Mouse (Mus musculus) ES-E14 (cell line): ENCODE measurements around the gene Lactb. TPM values are rescaled to one million over a fixed set of nuclear protein-coding genes. Genes with fewer than 3 reads are reported as not detected.

Source experiments
- DNase-seq: peaks from one replicate; pipeline ENCODE4 v3.0.0-alpha.2; 2013; ENCODE audit warnings: low read depth, low spot score
- H3K27ac ChIP-seq: 2 replicates; pipeline ENCODE4 v1.5.1; 2012; ENCODE audit warnings: low read depth, mild to moderate bottlenecking, low read length, moderate library complexity, mixed read lengths; ENCODE audit not compliant: poor library complexity, insufficient read depth, severe bottlenecking
- H3K36me3 ChIP-seq: 2 replicates; pipeline ENCODE4 v1.6.1; 2012; ENCODE audit warnings: mild to moderate bottlenecking, low read length, moderate library complexity, mixed read lengths; ENCODE audit not compliant: control insufficient read depth, poor library complexity, insufficient read depth, severe bottlenecking
- H3K4me1 ChIP-seq, 2 experiments: fragments of 150-350 bp in 1 of 2; sonication (generic) in 1 of 2; 2 replicates each; pipeline ENCODE4 v1.6.1; 2012; ENCODE audit warnings: low read length in 2 of 2, mild to moderate bottlenecking in 1 of 2, mixed read lengths in 1 of 2; ENCODE audit not compliant: control insufficient read depth in 2 of 2, insufficient read depth in 2 of 2, poor library complexity in 1 of 2
- H3K4me3 ChIP-seq, 2 experiments: fragments of 150-350 bp in 1 of 2; sonication (generic) in 1 of 2; 2 replicates each; pipeline ENCODE4 v1.5.1; 2012; ENCODE audit warnings: low read length in 2 of 2, low read depth in 1 of 2, mild to moderate bottlenecking in 1 of 2, mixed read lengths in 1 of 2; ENCODE audit not compliant: insufficient read depth in 1 of 2, poor library complexity in 1 of 2, severe bottlenecking in 1 of 2
- H3K9ac ChIP-seq: 2 replicates; pipeline ENCODE4 v1.6.1; 2012; ENCODE audit warnings: low read depth, mild to moderate bottlenecking, low read length, mixed read lengths; ENCODE audit not compliant: poor library complexity, insufficient read depth, severe bottlenecking
- H3K9me3 ChIP-seq: fragments of 150-350 bp; sonication (generic); 2 replicates; pipeline ENCODE4 v1.6.1; 2012; ENCODE audit warnings: low read depth, mild to moderate bottlenecking, low read length; ENCODE audit not compliant: control insufficient read depth, insufficient read depth
- CHD2 ChIP-seq: IDR thresholded peaks from 2 replicates; pipeline ENCODE4 v1.6.1; 2014; ENCODE audit warnings: mild to moderate bottlenecking, low read depth, low read length, inconsistent platforms
- HCFC1 ChIP-seq: IDR thresholded peaks from 2 replicates; pipeline ENCODE4 v1.6.1; 2012; ENCODE audit warnings: low read length, inconsistent platforms, borderline replicate concordance; ENCODE audit not compliant: insufficient read depth
- MAFK ChIP-seq: IDR thresholded peaks from 2 replicates; pipeline ENCODE4 v1.6.1; 2014; ENCODE audit warnings: mild to moderate bottlenecking, low read depth, low read length, inconsistent platforms; ENCODE audit not compliant: insufficient read depth
- ZC3H11A ChIP-seq: IDR thresholded peaks from 2 replicates; pipeline ENCODE4 v1.6.1; 2012; ENCODE audit warnings: low read depth, mild to moderate bottlenecking, inconsistent platforms, low read length, borderline replicate concordance
- ZNF384 ChIP-seq: IDR thresholded peaks from 2 replicates; pipeline ENCODE4 v1.6.1; 2012; ENCODE audit warnings: low read depth, low read length, inconsistent platforms
- in situ Hi-C, 2 experiments: fragments of 600-800 bp; cut with MboI; formaldehyde crosslinking; loops; one replicate each; pipeline ENCODE4 v1.15.1; 2025; ENCODE audit warnings: low sequenced_read_pairs in 2 of 2, inconsistent platforms in 1 of 2; ENCODE audit not compliant: unreplicated experiment in 2 of 2
- total RNA-seq: library from RNA; depleted of rRNA; stranded (reverse); fragments of 300-350 nt; gene quantifications from 2 replicates; pipeline ENCODE4 v1.2.3, GENCODE M21; 2012

Gene Lactb
- total RNA-seq, 1 experiment, result 10.0 TPM

- no peaks in the 10 kb centered on the region for H3K9me3 ChIP-seq
- TF ChIP-seq ZC3H11A, result no peak
- no peak for TF ChIP-seq ZNF384
- TF ChIP-seq CHD2, result no peak
- no peak for TF ChIP-seq HCFC1
- TF ChIP-seq MAFK, result no peak
- no peak overlapping the region for H3K27ac ChIP-seq
- DNase-seq, result no peak
- peak overlapping the region; percentile 77 for H3K9ac ChIP-seq
- H3K4me1 ChIP-seq, result 0 out of 4 replicates have a peak, but pooled peaks cover 0 to 2% of the 10 kb centered on the region in 2 experiments
- no peaks in the 10 kb centered on the region for H3K36me3 ChIP-seq
- in situ Hi-C loops, result no loop called here
- peak overlapping the region; percentile 93 to 98 for H3K4me3 ChIP-seq
Observed at GRCm38 (mm10) chr9:66918672-66919330, 56.5 kb downstream of the Lactb start.

- in situ Hi-C loops, result no loop called here
- Histone ChIP-seq H3K9me3 (no peaks in the 10 kb centered on the region), H3K36me3 (no peaks in the 10 kb centered on the region), H3K9ac (no peak overlapping the region), H3K4me1 (0 out of 4 replicates have a peak, but pooled peaks cover 0 to 2% of the 10 kb centered on the region in 2 experiments), H3K27ac (no peak overlapping the region), H3K4me3 (no peak overlapping the region)
- no peak for TF ChIP-seq MAFK
- TF ChIP-seq ZNF384, result no peak
- no peak for TF ChIP-seq CHD2
- no peak for TF ChIP-seq ZC3H11A
- TF ChIP-seq HCFC1, result no peak
- no peak for DNase-seq
Observed at GRCm38 (mm10) chr9:66917892-66918255, 57.4 kb downstream of the Lactb start.

DNA sequence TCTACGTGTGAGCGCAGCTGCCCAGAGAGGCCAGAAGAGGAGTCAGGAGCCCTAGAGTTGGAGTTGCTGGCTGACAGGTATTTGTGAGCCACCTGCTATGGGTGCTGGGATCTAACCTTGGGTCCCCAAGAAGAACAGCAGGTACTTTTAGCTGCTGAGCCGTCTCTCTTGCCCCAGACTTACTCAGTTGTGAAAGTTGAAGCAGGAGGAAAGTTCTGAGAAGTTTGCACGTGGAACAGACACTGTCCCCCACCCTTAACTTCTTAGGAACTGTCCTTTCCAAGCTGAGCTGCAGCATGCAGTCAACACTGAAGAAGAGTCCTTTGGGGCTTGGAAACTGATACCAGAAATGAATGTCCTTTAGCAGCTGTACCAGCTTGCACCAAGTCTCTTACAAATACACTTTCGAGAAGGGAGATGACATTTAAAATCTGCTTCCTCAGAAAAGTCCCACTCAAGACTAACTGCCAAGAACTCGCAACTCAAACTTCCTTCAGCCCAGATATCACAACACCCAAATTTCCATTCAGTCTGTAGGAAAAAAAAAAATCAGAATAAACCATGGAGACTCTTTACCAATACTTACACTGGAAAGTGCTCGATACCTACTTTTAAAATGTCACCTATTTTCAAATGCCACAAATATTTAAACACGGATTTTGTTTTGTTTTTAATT lies 57.9 kb downstream of the Lactb start:
- in situ Hi-C loops, result no loop called here
- H3K36me3 ChIP-seq, result no peaks in the 10 kb centered on the region
- DNase-seq, result no peak
- no peak overlapping the region for H3K4me3 ChIP-seq
- no peaks in the 10 kb centered on the region for H3K9me3 ChIP-seq
- TF ChIP-seq MAFK (no peak), CHD2 (no peak), HCFC1 (no peak), ZC3H11A (no peak), ZNF384 (no peak)
- no peak overlapping the region for H3K27ac ChIP-seq
- 0 out of 4 replicates have a peak, but pooled peaks cover 0 to 2% of the 10 kb centered on the region in 2 experiments for H3K4me1 ChIP-seq
- no peak overlapping the region for H3K9ac ChIP-seq

DNA sequence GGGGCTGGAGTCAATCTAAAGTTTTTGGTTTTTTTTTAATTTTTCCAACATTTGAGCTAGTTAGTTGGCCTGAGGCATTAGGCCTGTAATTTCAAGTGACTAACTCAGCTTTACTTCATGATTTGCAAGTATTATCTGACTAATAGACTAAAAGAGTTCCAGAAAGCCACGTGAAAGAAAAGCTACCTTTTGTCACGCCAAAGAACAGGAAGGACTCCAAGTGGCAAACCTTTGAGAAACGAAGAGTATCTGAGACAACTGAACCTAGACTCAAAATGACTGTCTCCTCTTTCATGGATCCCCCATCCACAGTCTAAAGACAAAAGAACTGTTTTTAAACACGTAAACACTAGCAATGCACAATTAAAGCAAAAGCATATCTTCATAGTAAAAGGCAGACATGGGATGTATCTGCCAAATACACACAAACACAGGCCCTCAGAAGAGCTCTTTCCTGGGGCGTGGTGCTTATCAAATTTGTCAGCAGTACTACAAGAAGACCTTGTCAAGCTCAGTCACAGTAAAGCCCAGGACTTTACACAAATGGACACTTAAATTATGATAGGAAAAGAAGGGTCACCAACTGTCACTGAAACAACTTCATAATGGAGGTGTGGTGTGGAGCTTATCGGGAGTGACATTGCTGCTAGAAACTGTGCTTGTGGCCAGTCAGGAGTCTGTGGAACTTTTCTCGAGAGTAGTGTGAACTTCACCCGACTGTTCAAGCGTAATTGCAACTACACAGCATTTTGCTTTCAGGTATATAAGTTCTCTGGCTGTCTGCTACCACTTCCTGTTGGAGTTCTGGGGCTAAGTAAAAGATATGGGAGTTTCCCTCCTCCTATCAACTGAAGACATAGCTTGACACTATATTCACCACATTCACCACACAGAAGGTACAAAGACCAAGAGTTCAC lies 59.2 kb downstream of the Lactb start:
- Histone ChIP-seq H3K4me1 (peaks cover 2% of the 10 kb centered on the region in 2 experiments; a peak in 1 of 4 replicates), H3K4me3 (no peak overlapping the region)

More for the DNA sequence above, 59.2 kb downstream of the Lactb start:
- in situ Hi-C loops, result no loop called here
- no peaks in the 10 kb centered on the region for H3K9me3 ChIP-seq
- H3K36me3 ChIP-seq, result no peaks in the 10 kb centered on the region
- no peak overlapping the region for H3K27ac ChIP-seq
- no peak for DNase-seq
- TF ChIP-seq HCFC1 (no peak), ZC3H11A (no peak), MAFK (no peak)
- no peak overlapping the region for H3K9ac ChIP-seq
